Mouse (Mus musculus) intestine, embryonic 16.5 days (tissue): ENCODE results near the gene Agfg1. TPM values are rescaled to one million over a fixed set of nuclear protein-coding genes. Genes with fewer than 3 reads are reported as not detected.

Experiments
- ATAC-seq: fragments of 200-750 bp; cut with Nextera tagmentation; 2 replicates; pipeline ENCODE4 v1.8.0; 2017; ENCODE audit warnings: moderate TSS enrichment, moderate library complexity
- H3K27ac ChIP-seq: fragments of 300-500 bp; sonication (generic); 2 replicates; pipeline ENCODE4 v1.5.1; 2014; ENCODE audit warnings: mild to moderate bottlenecking, low read length
- H3K27me3 ChIP-seq: fragments of 300-500 bp; sonication (generic); replicated peaks from 2 replicates; pipeline ENCODE4 v1.6.1; 2014; ENCODE audit warnings: low read length, control low read depth, mixed read lengths; ENCODE audit not compliant: control insufficient read depth, insufficient read depth
- H3K36me3 ChIP-seq: fragments of 300-500 bp; sonication (generic); 2 replicates; pipeline ENCODE4 v1.6.1; 2014; ENCODE audit warnings: low read length, control low read depth; ENCODE audit not compliant: control insufficient read depth, insufficient read depth
- H3K4me1 ChIP-seq: fragments of 300-500 bp; sonication (generic); 2 replicates; pipeline ENCODE4 v1.6.1; 2014; ENCODE audit warnings: low read length, control low read depth, mixed read lengths; ENCODE audit not compliant: control insufficient read depth, insufficient read depth
- H3K4me2 ChIP-seq: fragments of 300-500 bp; sonication (generic); 2 replicates; pipeline ENCODE4 v1.6.1; 2014; ENCODE audit warnings: low read depth, low read length, control low read depth
- H3K4me3 ChIP-seq: fragments of 300-500 bp; sonication (generic); 2 replicates; pipeline ENCODE4 v1.5.1; 2014; ENCODE audit warnings: mild to moderate bottlenecking, low read length
- H3K9ac ChIP-seq: fragments of 300-500 bp; sonication (generic); 2 replicates; pipeline ENCODE4 v1.6.1; 2014; ENCODE audit warnings: low read depth, low read length
- H3K9me3 ChIP-seq: fragments of 300-500 bp; sonication (generic); 2 replicates; pipeline ENCODE4 v1.6.1; 2016; ENCODE audit warnings: low read length, control low read depth; ENCODE audit not compliant: control insufficient read depth
- WGBS: fragments of 180-500 bp; shearing (Covaris S2); extraction: QIAGEN DNeasy Blood & Tissue Kit; methylation state at CpG from one replicate; pipeline ENCODE4 v1.1.7; 2014; 5-methylcytosine and 5-hydroxymethylcytosine counted together
- polyA plus RNA-seq: library from polyadenylated mRNA; unstranded; fragments of >200 nt; fragmentation: Nextera tagmentation; extraction: Ambion mirVana; gene quantifications from 2 replicates; pipeline ENCODE4 v1.2.1, GENCODE M21; 2015

Gene Agfg1
- polyA plus RNA-seq, 1 experiment from 2014 or later = 14.1 TPM

DNA sequence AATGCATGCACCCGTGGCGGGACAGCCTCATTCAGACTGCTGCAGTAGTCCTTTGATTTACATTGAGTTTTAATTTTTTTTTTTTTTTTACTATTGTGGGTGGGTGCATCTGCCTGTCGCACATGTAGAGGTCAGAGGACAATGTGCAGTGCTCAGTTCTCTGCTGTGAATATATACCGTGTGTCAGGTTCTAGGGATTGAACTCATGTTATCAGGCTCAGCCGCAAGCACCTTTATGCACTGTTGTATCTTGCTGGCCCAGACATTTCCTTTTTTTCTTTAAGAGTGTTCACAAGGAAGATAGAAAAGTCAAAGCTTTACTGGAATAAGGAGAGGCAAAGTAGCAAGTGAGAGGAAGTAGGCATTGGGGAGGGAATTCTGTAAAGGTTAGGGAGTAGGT lies 16.4 kb downstream of the Agfg1 start:
- WGBS = 69% methylated on average over 5 of the region's 5 CpGs
- Histone ChIP-seq H3K27me3 (no peaks in the 10 kb centered on the region), H3K4me3 (no peak overlapping the region), H3K9ac (no peak overlapping the region), H3K4me2 (no peak overlapping the region), H3K27ac (no peak overlapping the region), H3K36me3 (no peaks in the 10 kb centered on the region), H3K9me3 (no peaks in the 10 kb centered on the region), H3K4me1 (peaks cover 4% of the 10 kb centered on the region)
- no peak for ATAC-seq

DNA sequence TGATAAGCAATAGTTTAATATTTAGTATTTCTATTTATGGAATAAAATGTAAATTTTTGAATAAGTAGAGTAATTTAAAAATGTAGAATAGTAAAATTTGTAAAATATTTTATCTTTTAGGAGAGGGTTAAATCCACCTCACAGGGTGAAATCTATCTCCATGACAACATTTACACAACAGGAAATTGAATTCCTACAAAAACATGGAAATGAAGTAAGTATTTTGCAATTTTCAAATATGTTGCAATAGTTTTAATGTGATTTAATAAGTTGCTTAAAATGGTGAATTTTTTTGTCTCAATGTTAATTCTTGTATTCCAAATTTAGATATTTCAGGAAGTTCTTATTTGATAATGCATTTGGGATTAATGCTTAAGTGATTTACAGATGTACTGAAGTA lies 19.0 kb downstream of the Agfg1 start:
- H3K9ac ChIP-seq = no peak overlapping the region
- no peaks in the 10 kb centered on the region for H3K27me3 ChIP-seq
- H3K9me3 ChIP-seq = no peaks in the 10 kb centered on the region
- no peak overlapping the region for H3K27ac ChIP-seq
- H3K4me3 ChIP-seq = no peak overlapping the region
- no peaks in the 10 kb centered on the region for H3K36me3 ChIP-seq
- ATAC-seq = no peak
- H3K4me2 ChIP-seq = no peak overlapping the region
- no peaks in the 10 kb centered on the region; the same call in 1 of the 2 replicates for H3K4me1 ChIP-seq

DNA sequence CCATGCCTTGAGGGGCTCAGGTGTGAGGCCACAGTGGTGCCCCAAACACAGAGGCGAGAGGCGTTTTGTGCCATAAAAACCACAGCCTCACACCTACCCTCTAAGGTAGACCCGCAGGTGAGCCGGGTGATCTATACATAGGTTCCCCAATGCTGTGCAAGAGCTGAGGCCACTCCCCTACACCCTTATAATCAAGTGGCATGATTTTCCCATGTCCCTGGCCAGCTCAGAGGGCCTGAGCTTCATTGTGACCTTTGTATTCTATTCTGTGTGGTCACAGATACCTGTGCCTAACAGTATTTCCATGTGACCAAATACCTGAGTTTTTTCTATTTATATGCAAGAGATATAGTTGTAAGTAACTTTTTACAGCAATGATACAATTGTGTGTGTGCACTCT lies 21.1 kb downstream of the Agfg1 start:
- Histone ChIP-seq H3K27ac (no peak overlapping the region), H3K27me3 (no peaks in the 10 kb centered on the region), H3K9me3 (no peaks in the 10 kb centered on the region), H3K4me3 (no peak overlapping the region), H3K4me1 (no peaks in the 10 kb centered on the region; the same call in 1 of the 2 replicates), H3K36me3 (no peaks in the 10 kb centered on the region), H3K4me2 (no peak overlapping the region), H3K9ac (no peak overlapping the region)
- peak; percentile 73 for ATAC-seq
- 87% methylated on average over 4 of the region's 4 CpGs for WGBS

DNA sequence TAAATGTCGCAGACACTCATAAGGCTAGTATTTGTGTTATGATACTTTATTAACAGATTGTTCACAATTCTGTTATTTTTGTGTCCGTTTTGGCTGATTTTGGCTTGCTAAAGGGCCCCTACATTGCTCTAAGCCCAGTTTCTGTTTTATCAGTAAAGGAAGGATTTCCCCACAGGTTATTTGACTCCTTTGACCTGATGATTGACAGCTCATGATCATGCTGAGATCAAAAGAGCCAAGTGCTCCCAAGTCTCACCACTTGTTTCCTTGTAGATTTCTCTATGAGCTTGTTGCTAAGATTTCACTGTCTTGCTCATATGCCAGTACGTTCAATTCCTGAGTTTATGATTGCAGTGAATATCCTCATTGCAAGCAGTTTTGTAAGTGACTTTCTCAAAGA lies 30.9 kb downstream of the Agfg1 start:
- Histone ChIP-seq H3K4me3 (no peak overlapping the region), H3K4me1 (no peaks in the 10 kb centered on the region), H3K9me3 (no peaks in the 10 kb centered on the region), H3K9ac (no peak overlapping the region), H3K27me3 (no peaks in the 10 kb centered on the region), H3K27ac (no peak overlapping the region), H3K36me3 (no peaks in the 10 kb centered on the region), H3K4me2 (no peak overlapping the region)
- WGBS = 82% methylated on average over 3 of the region's 3 CpGs
- ATAC-seq = no peak

DNA sequence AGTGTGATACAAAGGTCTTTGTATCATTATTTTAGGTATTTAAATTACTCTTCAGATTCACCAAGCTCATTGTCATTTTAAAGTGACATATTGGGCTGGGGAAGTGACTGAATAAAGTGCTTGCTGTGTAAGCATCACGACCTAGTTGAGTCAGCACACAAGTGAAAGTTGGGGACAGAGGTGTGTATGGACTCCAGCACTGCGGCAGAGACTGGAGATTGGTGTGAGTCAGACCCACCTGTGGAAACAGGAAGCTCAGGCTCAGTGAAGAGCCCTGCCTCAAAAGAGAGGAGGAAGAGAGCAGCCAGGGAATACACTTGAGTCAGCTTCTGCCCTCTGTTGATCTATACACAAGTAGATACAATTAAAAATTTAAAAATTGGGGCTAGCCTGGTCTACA lies 39.9 kb downstream of the Agfg1 start:
- H3K36me3 ChIP-seq = peaks cover 8% of the 10 kb centered on the region; the same call in 1 of the 2 replicates

DNA sequence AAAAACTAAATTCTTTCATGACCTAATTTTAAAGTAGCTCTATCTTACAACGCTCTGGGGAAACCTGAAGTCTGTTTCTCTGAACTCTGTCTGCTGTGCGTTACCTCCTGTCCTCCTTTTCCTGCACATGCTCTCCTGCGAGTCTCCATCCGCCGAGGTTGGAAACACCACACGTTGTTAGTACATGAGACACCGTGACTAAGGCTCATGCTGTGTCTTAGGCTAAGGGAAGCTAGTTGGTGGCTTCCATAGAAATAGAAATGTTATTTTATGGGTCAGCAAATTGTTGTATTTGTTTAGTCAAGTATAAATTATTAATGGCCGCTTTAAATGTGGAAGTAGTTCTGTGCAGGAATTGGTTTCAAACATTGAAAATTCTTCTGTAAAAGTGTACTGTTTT lies 40.9 kb downstream of the Agfg1 start:
- WGBS = 86% methylated on average over 8 of the region's 8 CpGs
- Histone ChIP-seq H3K4me1 (no peaks in the 10 kb centered on the region), H3K4me3 (no peak overlapping the region), H3K4me2 (no peak overlapping the region), H3K9me3 (no peaks in the 10 kb centered on the region), H3K27me3 (no peaks in the 10 kb centered on the region), H3K27ac (no peak overlapping the region), H3K36me3 (peaks cover 8% of the 10 kb centered on the region; the same call in 1 of the 2 replicates), H3K9ac (no peak overlapping the region)
- no peak for ATAC-seq

More for the DNA sequence above, 39.9 kb downstream of the Agfg1 start:
- ATAC-seq = peak; percentile 79; the same call in 1 of the 2 replicates
- 54% methylated on average over 2 of the region's 2 CpGs for WGBS
- H3K9ac ChIP-seq = no peak overlapping the region
- no peaks in the 10 kb centered on the region for H3K27me3 ChIP-seq
- H3K4me3 ChIP-seq = no peak overlapping the region
- no peak overlapping the region for H3K4me2 ChIP-seq
- H3K4me1 ChIP-seq = no peaks in the 10 kb centered on the region
- H3K9me3 ChIP-seq = no peaks in the 10 kb centered on the region
- no peak overlapping the region for H3K27ac ChIP-seq

DNA sequence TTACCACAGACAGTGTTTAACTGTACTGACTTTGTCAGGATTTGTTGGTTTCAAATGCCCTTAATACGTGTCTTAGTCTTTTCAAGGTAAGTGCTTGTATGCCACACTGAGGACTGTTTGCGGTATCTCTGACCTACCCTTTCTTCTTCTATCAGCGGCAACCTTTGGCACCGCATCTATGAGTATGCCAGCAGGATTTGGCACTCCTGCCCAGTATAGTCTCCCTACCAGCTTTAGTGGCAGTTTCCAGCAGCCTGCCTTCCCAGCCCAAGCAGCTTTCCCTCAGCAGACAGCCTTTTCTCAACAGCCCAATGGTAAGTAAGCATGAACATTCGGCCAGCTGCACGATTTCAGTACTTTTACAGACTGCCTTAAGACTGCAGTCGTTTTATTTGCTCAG lies 54.0 kb downstream of the Agfg1 start:
- Histone ChIP-seq H3K36me3 (peaks cover 6% of the 10 kb centered on the region; the same call in 1 of the 2 replicates), H3K27ac (no peak overlapping the region), H3K27me3 (no peaks in the 10 kb centered on the region), H3K9ac (no peak overlapping the region), H3K4me2 (no peak overlapping the region), H3K4me1 (no peaks in the 10 kb centered on the region), H3K9me3 (no peaks in the 10 kb centered on the region), H3K4me3 (no peak overlapping the region)
- ATAC-seq = no peak
- 92% methylated on average over 7 of the region's 7 CpGs for WGBS

DNA sequence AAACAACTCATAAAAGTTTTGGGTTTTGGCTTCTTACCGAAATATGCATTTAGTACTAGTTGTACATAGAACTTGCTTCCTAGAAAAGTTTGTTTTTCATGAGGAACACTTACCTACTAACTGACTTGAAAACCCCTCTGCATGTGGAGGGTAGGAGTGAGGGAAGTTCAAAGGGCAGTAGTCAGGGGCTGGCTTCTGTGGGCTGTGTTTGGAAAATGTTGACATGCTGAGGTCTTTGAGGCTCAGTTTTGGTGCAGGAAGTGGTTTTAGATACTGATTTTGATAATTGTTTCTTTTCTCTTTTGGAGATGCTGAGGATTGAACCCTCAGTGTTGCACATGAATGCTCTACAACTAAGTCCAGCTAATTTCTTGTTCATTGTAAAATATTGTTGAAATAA lies 61.3 kb downstream of the Agfg1 start:
- Histone ChIP-seq H3K9ac (no peak overlapping the region), H3K9me3 (no peaks in the 10 kb centered on the region), H3K4me3 (no peak overlapping the region), H3K36me3 (peaks cover 7% of the 10 kb centered on the region; the same call in 1 of the 2 replicates), H3K27me3 (no peaks in the 10 kb centered on the region), H3K27ac (no peak overlapping the region), H3K4me2 (no peak overlapping the region), H3K4me1 (no peaks in the 10 kb centered on the region)
- no peak for ATAC-seq
- WGBS = 94% methylated on average over 1 of the region's 1 CpGs

DNA sequence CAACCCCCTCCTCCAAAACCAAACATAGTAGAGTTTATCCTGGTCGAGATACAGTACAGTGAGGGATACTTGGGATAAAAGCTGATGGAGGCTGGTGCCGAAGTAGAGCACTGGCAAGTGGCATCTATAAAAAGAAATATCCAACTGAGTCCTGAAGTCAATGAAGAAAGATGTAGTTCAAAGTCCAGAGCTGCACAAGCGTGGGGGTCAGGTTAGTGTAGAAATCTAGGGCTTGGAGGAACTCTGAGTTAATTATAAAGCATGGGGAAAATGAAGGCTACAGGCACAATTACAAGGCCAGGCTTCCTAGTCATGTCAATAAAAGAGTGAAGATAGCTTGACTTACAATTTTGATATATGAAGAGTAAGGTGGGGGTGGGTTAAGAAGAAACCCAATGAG lies 61.9 kb downstream of the Agfg1 start:
- H3K9ac ChIP-seq = no peak overlapping the region
- ATAC-seq = no peak
- WGBS = 89% methylated on average over 3 of the region's 3 CpGs
- H3K4me1 ChIP-seq = no peaks in the 10 kb centered on the region
- no peak overlapping the region for H3K4me2 ChIP-seq
- H3K36me3 ChIP-seq = peaks cover 7% of the 10 kb centered on the region; the same call in 1 of the 2 replicates
- H3K27me3 ChIP-seq = no peaks in the 10 kb centered on the region
- H3K4me3 ChIP-seq = no peak overlapping the region
- H3K27ac ChIP-seq = no peak overlapping the region
- H3K9me3 ChIP-seq = no peaks in the 10 kb centered on the region

DNA sequence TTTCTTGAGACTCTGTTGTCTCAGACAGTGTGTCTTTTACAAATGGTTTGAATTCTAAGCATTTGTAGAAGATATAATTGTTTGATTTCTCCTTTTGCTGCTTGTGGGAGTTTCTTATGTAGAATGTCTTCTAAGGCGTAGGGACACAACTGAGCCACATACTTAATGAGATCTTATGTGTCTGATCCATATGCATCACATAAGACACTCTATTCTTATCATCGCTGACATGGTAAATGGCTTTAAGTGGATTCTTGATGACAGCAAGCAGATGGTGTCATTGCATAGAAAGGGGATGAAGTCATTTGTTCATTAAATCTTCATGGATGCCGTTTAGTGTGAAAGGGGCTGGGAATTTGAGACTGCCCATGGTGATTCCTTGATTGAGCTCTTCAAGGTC lies 66.6 kb downstream of the Agfg1 start:
- no peaks in the 10 kb centered on the region for H3K9me3 ChIP-seq
- no peak overlapping the region for H3K27ac ChIP-seq
- no peaks in the 10 kb centered on the region for H3K4me1 ChIP-seq
- no peak for ATAC-seq
- WGBS = 73% methylated on average over 3 of the region's 3 CpGs
- no peaks in the 10 kb centered on the region for H3K27me3 ChIP-seq
- H3K4me3 ChIP-seq = no peak overlapping the region
- H3K4me2 ChIP-seq = no peak overlapping the region
- H3K9ac ChIP-seq = no peak overlapping the region
- peaks cover 7% of the 10 kb centered on the region; the same call in 1 of the 2 replicates for H3K36me3 ChIP-seq
